Mouse (Mus musculus): ENCODE results near the gene B4galt7. TPM values are rescaled to one million over a fixed set of nuclear protein-coding genes. Genes with fewer than 3 reads are reported as not detected.
A peak's percentile ranks its signal among the peaks of the same experiment; 100 is the strongest.
"Not testable (repeated sequence)": the region's sequence is repeated elsewhere in the genome, so short reads cannot be mapped to it uniquely, and the experiment has no call there.

Gene B4galt7
- polyA plus RNA-seq, 1 experiment from 2014 or later, result 30.5 TPM

DNA sequence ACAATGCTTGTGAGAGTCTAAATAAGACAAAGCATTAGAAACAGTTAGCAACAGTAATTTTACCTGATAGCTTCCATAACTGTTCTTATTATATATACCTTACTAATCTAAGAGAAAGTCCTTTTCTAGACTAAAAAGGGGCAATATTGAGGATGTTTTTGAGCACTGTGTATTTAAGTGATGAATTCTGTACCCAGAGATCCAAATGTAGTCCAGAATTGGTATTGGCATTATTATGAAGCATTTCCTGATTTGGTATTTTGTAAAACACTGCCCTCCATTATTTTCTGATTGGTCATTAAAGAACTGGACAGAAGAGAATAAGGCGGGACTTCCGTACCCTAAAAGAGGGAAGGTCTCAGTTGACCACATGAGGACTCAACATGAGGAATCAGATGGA is 26.3 kb upstream of the B4galt7 start, which contains the start of gene Tmed9:
Gene Tmed9 (plus strand): TSS at position 301 of the 400 bp plus-strand sequence.
- Histone ChIP-seq H3K36me3 (peaks cover 12% of the 10 kb centered on the region), H3K4me3 (no peak within 1 kb of the TSS), H3K27ac (replicated peaks) (no peak within 1 kb of the TSS), H3K27me3 (ENCODE audit: low read depth, poor library complexity, severe bottlenecking) (no peaks in the 10 kb centered on the region), H3K9me3 (replicated peaks) (no peaks in the 10 kb centered on the region), H3K4me1 (peaks cover 29% of the 10 kb centered on the region)
- no peak for DNase-seq (ENCODE audit: low spot score)
- WGBS, result 99% methylated on average over 2 of the region's 2 CpGs

DNA sequence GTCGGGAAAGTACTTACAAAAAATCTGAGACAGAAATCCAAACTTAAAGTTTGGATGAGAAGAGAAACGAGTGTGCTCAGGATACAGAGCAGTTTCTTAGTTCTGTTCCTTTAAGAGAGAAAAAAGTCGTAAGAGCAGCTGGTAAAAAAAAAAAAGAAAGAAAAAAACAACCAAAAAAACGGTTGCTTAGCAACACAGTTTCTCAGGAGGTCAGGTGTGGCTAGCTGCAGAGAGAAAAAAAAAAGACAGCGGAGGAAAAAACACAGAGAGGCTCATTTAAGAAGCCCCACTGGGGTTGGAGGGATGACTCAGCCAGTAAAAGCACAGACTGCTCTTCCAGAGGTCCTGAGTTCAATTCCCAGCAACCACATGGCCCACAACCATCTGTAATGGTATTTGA is 25.4 kb upstream of the B4galt7 start:
- no peak for DNase-seq (ENCODE audit: low spot score)
- 87% methylated on average over 5 of the region's 5 CpGs for WGBS
- Histone ChIP-seq H3K27me3 (ENCODE audit: low read depth, poor library complexity, severe bottlenecking) (no peaks in the 10 kb centered on the region), H3K36me3 (peaks cover 4% of the 10 kb centered on the region; the same call in 1 of the 2 replicates), H3K27ac (replicated peaks) (no peak overlapping the region), H3K9me3 (replicated peaks) (no peaks in the 10 kb centered on the region), H3K4me3 (no peak overlapping the region), H3K4me1 (peaks cover 24% of the 10 kb centered on the region)

DNA sequence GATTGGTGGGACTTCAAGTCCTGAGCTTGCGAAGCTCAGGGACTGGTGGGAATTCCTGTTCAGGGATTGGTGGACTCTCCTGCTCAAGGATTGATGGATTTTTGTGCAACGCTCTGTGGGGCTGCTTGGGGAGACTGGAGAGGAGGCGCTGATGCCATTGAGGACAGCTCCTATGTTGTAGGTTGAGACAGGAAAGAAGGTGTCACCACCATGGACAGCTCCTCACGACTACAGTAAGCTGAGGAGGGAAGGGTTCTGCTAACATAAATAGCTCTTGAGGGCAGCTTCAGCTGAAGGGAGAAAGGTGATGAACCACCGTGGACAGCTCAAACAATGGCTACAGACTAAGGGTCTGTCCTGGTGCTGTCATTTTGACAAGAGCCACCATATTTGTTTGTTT is 23.8 kb upstream of the B4galt7 start:
- no peaks in the 10 kb centered on the region for H3K9me3 ChIP-seq (replicated peaks)
- no peaks in the 10 kb centered on the region for H3K27me3 ChIP-seq (ENCODE audit: low read depth, poor library complexity, severe bottlenecking)
- peaks cover 13% of the 10 kb centered on the region for H3K4me1 ChIP-seq
- H3K4me3 ChIP-seq, result no peak overlapping the region
- WGBS, result 59% methylated on average over 5 of the region's 5 CpGs
- peaks cover 3% of the 10 kb centered on the region; the same call in 1 of the 2 replicates for H3K36me3 ChIP-seq
- H3K27ac ChIP-seq (replicated peaks), result no peak overlapping the region
- DNase-seq (ENCODE audit: low spot score), result no peak

DNA sequence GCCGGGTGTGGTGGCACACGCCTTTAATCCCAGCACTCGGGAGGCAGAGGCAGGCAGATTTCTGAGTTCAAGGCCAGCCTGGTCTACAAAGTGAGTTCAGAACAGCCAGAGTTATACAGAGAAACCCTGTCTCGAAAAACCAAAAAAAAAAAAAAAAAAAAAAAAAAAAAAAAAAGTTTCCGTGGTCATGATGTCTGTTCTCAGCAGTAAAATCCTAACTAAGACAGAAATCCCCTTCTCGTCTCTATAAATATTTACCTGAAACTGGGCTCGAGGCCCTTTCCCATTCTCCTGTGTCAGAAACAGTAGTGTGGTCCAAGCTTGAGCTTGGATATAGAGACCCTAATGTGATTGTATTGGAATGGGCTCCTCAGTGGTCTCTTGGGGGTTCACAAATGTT is 22.8 kb upstream of the B4galt7 start:
- H3K27ac ChIP-seq (replicated peaks); H3K36me3 ChIP-seq; H3K27me3 ChIP-seq (ENCODE audit: low read depth, poor library complexity, severe bottlenecking); H3K9me3 ChIP-seq (replicated peaks); H3K4me1 ChIP-seq; H3K4me3 ChIP-seq; DNase-seq (ENCODE audit: low spot score): not testable (repeated sequence)
- WGBS, result 85% methylated on average over 7 of the region's 7 CpGs

DNA sequence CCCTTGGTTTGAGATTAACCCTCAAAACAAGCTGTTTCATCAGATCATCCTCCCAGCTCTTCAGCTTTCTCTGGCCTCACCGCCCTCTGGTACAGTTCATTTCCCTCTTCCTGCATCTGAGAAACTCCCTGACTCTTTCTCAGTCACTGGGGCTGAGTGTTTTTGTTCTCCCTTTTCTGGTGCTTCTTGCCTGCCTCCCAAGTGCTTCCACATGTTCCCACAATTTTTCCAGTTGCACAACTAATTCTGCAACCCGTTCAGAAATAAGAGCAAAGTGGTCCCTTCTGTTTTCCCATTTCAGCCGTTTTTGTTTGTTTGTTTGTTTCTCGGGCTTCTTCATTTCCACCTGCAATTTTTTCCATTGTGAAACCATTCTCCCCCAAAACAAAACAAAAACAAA is 21.6 kb upstream of the B4galt7 start:
- Histone ChIP-seq H3K4me3 (no peak overlapping the region), H3K27ac (replicated peaks) (no peak overlapping the region), H3K4me1 (no peaks in the 10 kb centered on the region), H3K36me3 (peaks cover 3% of the 10 kb centered on the region; the same call in 1 of the 2 replicates), H3K9me3 (replicated peaks) (no peaks in the 10 kb centered on the region), H3K27me3 (ENCODE audit: low read depth, poor library complexity, severe bottlenecking) (no peaks in the 10 kb centered on the region)
- WGBS, result 81% methylated on average over 4 of the region's 4 CpGs
- no peak for DNase-seq (ENCODE audit: low spot score)

DNA sequence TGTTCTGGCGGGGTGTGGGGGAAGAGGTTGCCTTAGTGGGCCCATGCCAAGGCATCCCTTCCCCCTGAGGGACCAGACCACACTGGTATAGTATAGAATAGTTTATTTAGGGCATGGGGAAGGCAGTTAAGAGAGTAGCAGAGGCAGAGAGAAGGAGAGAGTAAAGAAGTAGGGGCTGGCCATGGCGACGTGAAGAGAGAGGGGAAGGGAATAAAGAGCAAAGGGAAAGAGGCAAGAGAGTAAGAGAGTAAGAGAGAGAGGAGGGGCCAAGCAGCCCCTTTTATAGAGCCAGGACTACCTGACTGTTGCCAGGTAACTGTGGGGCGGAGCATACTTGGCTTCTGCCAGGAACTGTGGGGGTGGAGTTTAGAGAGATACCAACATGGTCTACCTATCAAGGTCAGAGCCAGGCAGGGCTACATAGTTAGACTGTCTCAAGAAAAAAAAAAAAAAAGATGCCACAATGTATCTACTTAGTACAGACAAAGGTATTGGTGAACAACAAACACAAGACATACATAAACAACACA is 7.7 kb upstream of the B4galt7 start:
- DNase-seq (ENCODE audit: low spot score), result no peak
- Histone ChIP-seq H3K27ac (replicated peaks) (peak overlapping the region; percentile 91), H3K4me3 (peak overlapping the region; percentile 91), H3K4me1 (peaks cover 17% of the 10 kb centered on the region), H3K36me3 (peaks cover 29% of the 10 kb centered on the region), H3K27me3 (ENCODE audit: low read depth, poor library complexity, severe bottlenecking) (peaks cover 11% of the 10 kb centered on the region), H3K9me3 (replicated peaks) (no peaks in the 10 kb centered on the region)
- 76% methylated on average over 4 of the region's 4 CpGs for WGBS

DNA sequence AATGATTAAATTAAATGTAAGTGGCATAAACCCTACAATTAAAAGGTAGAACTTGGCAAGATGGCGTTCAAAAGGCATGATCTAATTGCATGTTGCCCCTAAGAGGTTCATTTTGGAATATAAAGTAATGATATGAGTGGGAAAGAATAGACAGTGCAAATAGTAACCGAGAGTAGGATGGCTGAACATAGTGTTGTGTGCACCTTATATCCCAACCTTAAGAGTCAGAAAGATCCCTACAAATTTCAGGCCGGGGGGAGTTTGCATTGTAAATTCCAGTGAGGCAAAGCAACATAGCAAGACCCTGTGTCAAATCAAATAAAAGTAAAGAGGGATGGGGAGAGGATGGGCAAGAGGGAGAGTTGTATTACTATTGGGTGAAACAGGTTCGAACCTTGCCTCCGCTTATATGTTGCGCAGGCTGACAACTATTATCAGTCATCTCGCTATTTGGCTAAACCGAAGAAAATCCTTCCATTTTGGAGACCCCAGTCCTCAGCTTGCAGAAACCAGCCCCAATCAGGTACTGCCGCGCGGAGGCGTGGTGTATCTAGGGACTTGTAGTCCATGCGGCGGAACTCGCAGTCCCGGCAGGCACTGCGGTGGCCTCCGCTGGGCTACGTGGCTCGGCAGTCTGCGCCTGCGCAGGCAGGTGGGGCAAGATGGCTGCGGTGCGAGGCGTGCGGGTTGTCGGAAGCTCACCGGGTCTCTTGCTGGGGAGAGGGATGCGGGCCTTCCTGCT is 7.0 kb upstream of the B4galt7 start:
- 6% methylated on average over 29 of the region's 29 CpGs for WGBS

DNA sequence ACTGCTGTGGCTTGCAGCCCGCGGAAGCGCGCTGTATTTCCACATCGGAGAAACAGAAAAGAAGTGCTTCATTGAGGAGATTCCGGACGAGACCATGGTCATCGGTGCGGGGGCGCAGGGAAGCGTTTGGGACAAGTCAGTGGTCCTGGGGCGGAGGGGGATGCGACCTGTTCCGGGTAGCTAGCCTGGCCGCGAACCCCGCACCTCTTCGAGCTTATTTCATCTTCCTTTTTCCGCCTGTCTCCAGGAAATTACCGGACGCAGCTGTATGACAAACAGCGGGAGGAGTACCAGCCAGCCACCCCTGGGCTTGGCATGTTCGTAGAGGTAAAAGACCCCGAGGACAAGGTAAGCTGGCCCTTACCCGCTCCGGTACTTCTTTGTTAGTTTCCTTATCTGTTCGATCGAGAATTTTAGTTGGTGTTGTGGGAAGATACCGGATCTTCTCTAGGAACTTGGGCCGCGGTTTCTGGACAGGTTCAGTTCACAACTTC is 6.4 kb upstream of the B4galt7 start:
- DNase-seq (ENCODE audit: low spot score), result no peak
- H3K27me3 ChIP-seq (ENCODE audit: low read depth, poor library complexity, severe bottlenecking), result peaks cover 11% of the 10 kb centered on the region
- peaks cover 17% of the 10 kb centered on the region for H3K4me1 ChIP-seq
- WGBS, result under 1% methylated on average over 31 of the region's 31 CpGs
- no peaks in the 10 kb centered on the region for H3K9me3 ChIP-seq (replicated peaks)
- peak overlapping the region; percentile 91 for H3K4me3 ChIP-seq
- H3K36me3 ChIP-seq, result peaks cover 42% of the 10 kb centered on the region
- peak overlapping the region; percentile 91 for H3K27ac ChIP-seq (replicated peaks)

More for the DNA sequence above, 7.0 kb upstream of the B4galt7 start:
- peaks cover 17% of the 10 kb centered on the region for H3K4me1 ChIP-seq
- peak; percentile 98 for DNase-seq (ENCODE audit: low spot score)
- peak overlapping the region; percentile 91 for H3K27ac ChIP-seq (replicated peaks)
- H3K36me3 ChIP-seq, result peaks cover 35% of the 10 kb centered on the region
- H3K9me3 ChIP-seq (replicated peaks), result no peaks in the 10 kb centered on the region
- peak overlapping the region; percentile 91 for H3K4me3 ChIP-seq
- peaks cover 11% of the 10 kb centered on the region for H3K27me3 ChIP-seq (ENCODE audit: low read depth, poor library complexity, severe bottlenecking)

DNA sequence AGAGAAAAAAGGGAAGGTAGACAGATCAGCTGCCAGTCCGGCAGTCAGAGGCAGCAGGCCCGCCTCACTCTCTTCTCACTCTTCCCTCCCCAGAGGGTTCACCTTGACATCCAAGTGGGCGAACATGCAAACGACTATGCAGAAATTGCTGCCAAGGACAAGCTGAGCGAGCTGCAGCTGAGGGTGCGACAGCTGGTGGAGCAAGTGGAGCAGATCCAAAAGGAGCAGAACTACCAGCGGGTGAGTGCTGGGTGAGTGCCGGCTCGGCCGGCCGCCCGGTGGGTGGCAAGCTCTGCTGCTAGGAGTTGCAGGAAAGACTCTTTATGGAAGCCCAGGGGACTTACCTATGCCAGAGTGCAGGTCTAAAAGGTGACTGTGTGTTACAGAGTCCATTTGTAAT is 4.3 kb upstream of the B4galt7 start:
- no peaks in the 10 kb centered on the region for H3K9me3 ChIP-seq (replicated peaks)
- peaks cover 29% of the 10 kb centered on the region for H3K4me1 ChIP-seq
- H3K4me3 ChIP-seq, result no peak overlapping the region
- H3K27me3 ChIP-seq (ENCODE audit: low read depth, poor library complexity, severe bottlenecking), result peaks cover 11% of the 10 kb centered on the region
- WGBS, result 92% methylated on average over 12 of the region's 12 CpGs
- H3K36me3 ChIP-seq, result peaks cover 46% of the 10 kb centered on the region
- H3K27ac ChIP-seq (replicated peaks), result no peak overlapping the region
- no peak for DNase-seq (ENCODE audit: low spot score)

DNA sequence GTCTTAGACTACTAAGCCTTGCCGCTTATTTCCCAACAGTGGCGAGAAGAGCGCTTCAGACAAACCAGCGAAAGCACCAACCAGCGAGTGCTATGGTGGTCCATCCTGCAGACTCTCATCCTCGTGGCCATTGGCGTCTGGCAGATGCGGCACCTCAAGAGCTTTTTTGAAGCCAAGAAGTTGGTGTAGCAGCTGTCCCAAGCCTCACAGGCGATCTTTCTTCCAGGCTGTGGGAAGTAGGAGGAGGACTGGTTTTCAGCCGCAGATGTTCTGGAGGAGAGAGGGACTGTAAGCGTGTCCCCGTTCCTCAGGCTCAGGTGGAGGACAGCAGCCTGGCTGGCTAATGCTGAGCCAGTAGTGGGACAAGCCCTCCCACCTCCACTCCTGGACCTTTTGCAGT is 2.9 kb upstream of the B4galt7 start:
- peaks cover 46% of the 10 kb centered on the region for H3K36me3 ChIP-seq
- 97% methylated on average over 12 of the region's 12 CpGs for WGBS
- H3K9me3 ChIP-seq (replicated peaks), result no peaks in the 10 kb centered on the region
- no peak overlapping the region for H3K27ac ChIP-seq (replicated peaks)
- DNase-seq (ENCODE audit: low spot score), result no peak
- peaks cover 38% of the 10 kb centered on the region for H3K4me1 ChIP-seq
- H3K27me3 ChIP-seq (ENCODE audit: low read depth, poor library complexity, severe bottlenecking), result peaks cover 2% of the 10 kb centered on the region; the same call in 1 of the 2 replicates
- no peak overlapping the region for H3K4me3 ChIP-seq

DNA sequence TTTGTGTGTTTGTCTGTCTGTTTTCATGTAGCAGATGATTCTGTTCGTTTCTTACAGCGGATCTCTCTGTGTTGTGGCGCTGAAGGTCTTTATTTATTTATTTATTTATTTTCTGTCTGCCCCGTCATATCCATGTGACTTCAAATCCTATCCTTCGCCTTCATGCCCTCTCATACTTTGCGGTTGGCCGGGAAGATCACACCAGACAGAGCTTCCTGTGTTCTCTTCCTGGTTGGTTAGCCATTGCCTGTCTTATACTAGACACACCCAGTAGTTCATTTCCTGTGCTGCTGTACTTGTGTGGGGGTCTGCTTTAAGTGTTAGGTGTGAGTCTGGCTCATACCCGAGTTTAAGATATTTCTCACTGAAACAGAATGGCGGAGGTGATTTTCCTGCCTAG is 961 bp downstream of the B4galt7 start:
- Histone ChIP-seq H3K9me3 (replicated peaks) (no peaks in the 10 kb centered on the region), H3K4me3 (peak overlapping the region; percentile 91), H3K36me3 (peaks cover 49% of the 10 kb centered on the region), H3K4me1 (peaks cover 21% of the 10 kb centered on the region), H3K27me3 (ENCODE audit: low read depth, poor library complexity, severe bottlenecking) (no peaks in the 10 kb centered on the region), H3K27ac (replicated peaks) (peak overlapping the region; percentile 86)
- no peak for DNase-seq (ENCODE audit: low spot score)
- WGBS, result 36% methylated on average over 9 of the region's 9 CpGs

DNA sequence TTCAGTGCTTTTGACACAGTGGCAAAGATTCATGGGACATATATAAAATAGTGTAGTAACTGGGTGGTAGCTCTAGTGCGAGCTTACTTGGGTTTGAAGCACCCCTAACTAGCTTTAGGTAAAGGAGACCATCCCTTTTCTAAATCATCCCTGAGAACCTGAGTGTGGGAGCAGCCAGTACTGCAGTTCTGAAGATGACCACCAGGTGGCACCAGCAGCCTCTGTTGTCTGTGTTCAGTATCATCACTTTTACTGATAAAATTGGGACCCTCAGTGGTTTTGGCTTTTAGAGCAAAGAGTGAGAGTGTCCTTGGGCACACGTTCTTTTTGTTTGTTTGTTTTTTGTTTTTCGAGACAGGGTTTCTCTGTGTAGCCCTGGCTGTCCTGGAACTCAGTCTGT is 1.9 kb downstream of the B4galt7 start:
- Histone ChIP-seq H3K36me3 (peaks cover 48% of the 10 kb centered on the region), H3K27me3 (ENCODE audit: low read depth, poor library complexity, severe bottlenecking) (no peaks in the 10 kb centered on the region), H3K27ac (replicated peaks) (no peak overlapping the region), H3K9me3 (replicated peaks) (no peaks in the 10 kb centered on the region), H3K4me1 (peaks cover 21% of the 10 kb centered on the region), H3K4me3 (no peak overlapping the region)
- peak; percentile 83 for DNase-seq (ENCODE audit: low spot score)
- WGBS, result 23% methylated on average over 3 of the region's 3 CpGs

DNA sequence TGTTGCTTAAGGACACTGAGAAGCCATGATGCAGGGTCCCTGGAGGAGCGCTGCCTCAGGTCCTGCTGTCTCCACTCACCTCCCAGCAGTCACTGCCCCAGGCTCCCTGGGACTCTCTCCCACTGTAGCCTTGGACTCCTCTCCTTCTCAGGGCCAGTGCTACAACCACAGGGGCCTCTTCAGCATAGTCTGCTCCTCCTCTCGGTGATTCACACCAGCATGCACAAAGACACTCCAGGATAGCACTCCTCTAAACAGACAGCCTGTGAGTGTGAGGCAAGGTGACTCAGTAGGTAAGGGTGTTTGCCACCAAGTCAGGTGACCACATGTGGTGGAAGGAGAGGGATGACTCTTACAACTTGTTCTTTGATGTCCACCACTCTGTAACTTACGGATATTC is 4.9 kb downstream of the B4galt7 start:
- H3K36me3 ChIP-seq, result peaks cover 57% of the 10 kb centered on the region
- H3K4me3 ChIP-seq, result no peak overlapping the region
- DNase-seq (ENCODE audit: low spot score), result no peak
- no peaks in the 10 kb centered on the region for H3K9me3 ChIP-seq (replicated peaks)
- 82% methylated on average over 3 of the region's 3 CpGs for WGBS
- no peak overlapping the region for H3K27ac ChIP-seq (replicated peaks)
- peaks cover 16% of the 10 kb centered on the region for H3K4me1 ChIP-seq
- H3K27me3 ChIP-seq (ENCODE audit: low read depth, poor library complexity, severe bottlenecking), result no peaks in the 10 kb centered on the region
